Mouse (Mus musculus) small intestine, adult 2 months (tissue): ENCODE data around the gene Me3.
A peak's percentile ranks its signal among the peaks of the same experiment; 100 is the strongest.

Experiments used
- CTCF ChIP-seq: fragments of 200-500 bp; IDR thresholded peaks from 2 replicates; pipeline ENCODE4 v1.5.1; 2012; ENCODE audit warnings: low read depth, mild to moderate bottlenecking, control low read depth, inconsistent platforms, low read length, moderate library complexity, mixed read lengths; ENCODE audit not compliant: insufficient replicate concordance, insufficient read length; ENCODE audit errors: extremely low read depth
- POLR2A ChIP-seq: fragments of 200-500 bp; IDR thresholded peaks from 2 replicates; pipeline ENCODE4 v1.6.1; 2012; ENCODE audit warnings: low read depth, mild to moderate bottlenecking, control low read depth, inconsistent platforms, low read length, moderate library complexity

- TF ChIP-seq POLR2A, result no peak
- peak; percentile 21; the same call in 1 of the 2 replicates for TF ChIP-seq CTCF
Observed at GRCm38 (mm10) chr7:89864769-89865168, 232.6 kb downstream of the Me3 start.
